Mouse (Mus musculus) heart, adult 2 months (tissue): Measurements from ENCODE around the gene Gpalpp1.

ENCODE experiments used
- CTCF ChIP-seq: fragments of 200-600 bp; IDR thresholded peaks from 2 replicates; pipeline ENCODE4 v1.8.1; 2022; ENCODE audit warnings: antibody characterized with exemption, mild to moderate bottlenecking, moderate library complexity
- POLR2A ChIP-seq: fragments of 200-500 bp; IDR thresholded peaks from 2 replicates; pipeline ENCODE4 v1.6.1; 2011; ENCODE audit warnings: mild to moderate bottlenecking, low read depth, low read length, control low read depth; ENCODE audit not compliant: insufficient read depth

- TF ChIP-seq POLR2A (no peak), CTCF (no peak)
Observed at GRCm38 (mm10) chr14:76120472-76120871, 9.9 kb upstream of the Gpalpp1 start.
